Mouse (Mus musculus): ENCODE measurements at regions not wholly inside any gene's neighbourhood (a gene's known extent, or its start where the extent isn't known, plus 50 kb on each side); places are given as distances from the start of the nearest gene placed in this dataset.

- H3K27me3 ChIP-seq (ENCODE audit: control insufficient read depth, insufficient read depth, low read length): no peaks in the 10 kb centered on the region
- H3K27ac ChIP-seq (ENCODE audit: low read depth, low read length): no peak overlapping the region
- WGBS: 86% methylated on average over 9 of the region's 9 CpGs
- H3K4me3 ChIP-seq (ENCODE audit: low read depth, low read length): no peak overlapping the region
- no peak overlapping the region for H3K9ac ChIP-seq (replicated peaks; ENCODE audit: low read depth, low read length)
- H3K4me1 ChIP-seq (ENCODE audit: control insufficient read depth, insufficient read depth, low read length): no peaks in the 10 kb centered on the region; the same call in 1 of the 2 replicates
- no peaks in the 10 kb centered on the region for H3K36me3 ChIP-seq (ENCODE audit: control insufficient read depth, insufficient read depth, low read length)
- H3K9me3 ChIP-seq (ENCODE audit: control insufficient read depth, low read length): no peaks in the 10 kb centered on the region
- H3K4me2 ChIP-seq (ENCODE audit: low read depth, low read length): no peak overlapping the region
- ATAC-seq (ENCODE audit: low read depth): no peak
These were observed 150.0 kb upstream of the Cdkn3 start for GRCm38 (mm10) chr14:46610226-46610855.

- Histone ChIP-seq H3K27me3 (ENCODE audit: control insufficient read depth, insufficient read depth, low read length) (no peaks in the 10 kb centered on the region), H3K4me1 (ENCODE audit: control insufficient read depth, insufficient read depth, low read length) (no peaks in the 10 kb centered on the region; the same call in 1 of the 2 replicates), H3K9ac (replicated peaks; ENCODE audit: low read depth, low read length) (no peak overlapping the region), H3K9me3 (ENCODE audit: control insufficient read depth, low read length) (no peaks in the 10 kb centered on the region), H3K4me2 (ENCODE audit: low read depth, low read length) (no peak overlapping the region), H3K4me3 (ENCODE audit: low read depth, low read length) (no peak overlapping the region), H3K36me3 (ENCODE audit: control insufficient read depth, insufficient read depth, low read length) (no peaks in the 10 kb centered on the region), H3K27ac (ENCODE audit: low read depth, low read length) (no peak overlapping the region)
- WGBS: 84% methylated on average over 3 of the region's 3 CpGs
- no peak for ATAC-seq (ENCODE audit: low read depth)
These were observed 153.6 kb upstream of the Cdkn3 start for GRCm38 (mm10) chr14:46606694-46607093.

- Histone ChIP-seq H3K9me3 (ENCODE audit: control insufficient read depth, low read length) (no peaks in the 10 kb centered on the region), H3K36me3 (ENCODE audit: control insufficient read depth, insufficient read depth, low read length) (no peaks in the 10 kb centered on the region), H3K4me3 (ENCODE audit: low read depth, low read length) (no peak overlapping the region), H3K4me2 (ENCODE audit: low read depth, low read length) (no peak overlapping the region), H3K27ac (ENCODE audit: low read depth, low read length) (no peak overlapping the region), H3K4me1 (ENCODE audit: control insufficient read depth, insufficient read depth, low read length) (no peaks in the 10 kb centered on the region; the same call in 1 of the 2 replicates), H3K27me3 (ENCODE audit: control insufficient read depth, insufficient read depth, low read length) (no peaks in the 10 kb centered on the region), H3K9ac (replicated peaks; ENCODE audit: low read depth, low read length) (no peak overlapping the region)
- no peak for ATAC-seq (ENCODE audit: low read depth)
- WGBS: 56% methylated on average over 9 of the region's 9 CpGs
These were observed 154.3 kb upstream of the Cdkn3 start for GRCm38 (mm10) chr14:46606037-46606436.

GRCm38 (mm10) chr14:46604886-46605531 lies 155.3 kb upstream of the Cdkn3 start:
- H3K4me2 ChIP-seq (ENCODE audit: low read depth, low read length): peak overlapping the region; percentile 23; the same call in 1 of the 2 replicates
- 3% methylated on average over 16 of the region's 16 CpGs for WGBS
- H3K4me1 ChIP-seq (ENCODE audit: control insufficient read depth, insufficient read depth, low read length): no peaks in the 10 kb centered on the region; the same call in 1 of the 2 replicates
- no peaks in the 10 kb centered on the region for H3K36me3 ChIP-seq (ENCODE audit: control insufficient read depth, insufficient read depth, low read length)
- no peak overlapping the region for H3K27ac ChIP-seq (ENCODE audit: low read depth, low read length)
- no peak overlapping the region for H3K4me3 ChIP-seq (ENCODE audit: low read depth, low read length)
- no peaks in the 10 kb centered on the region for H3K9me3 ChIP-seq (ENCODE audit: control insufficient read depth, low read length)
- no peaks in the 10 kb centered on the region for H3K27me3 ChIP-seq (ENCODE audit: control insufficient read depth, insufficient read depth, low read length)
- H3K9ac ChIP-seq (replicated peaks; ENCODE audit: low read depth, low read length): no peak overlapping the region
- ATAC-seq (ENCODE audit: low read depth): peak; percentile 49; the same call in 1 of the 2 replicates

GRCm38 (mm10) chr14:46604156-46604885 lies 156.0 kb upstream of the Cdkn3 start:
- H3K4me2 ChIP-seq (ENCODE audit: low read depth, low read length): no peak overlapping the region
- no peaks in the 10 kb centered on the region for H3K27me3 ChIP-seq (ENCODE audit: control insufficient read depth, insufficient read depth, low read length)
- H3K9me3 ChIP-seq (ENCODE audit: control insufficient read depth, low read length): no peaks in the 10 kb centered on the region
- H3K4me3 ChIP-seq (ENCODE audit: low read depth, low read length): no peak overlapping the region
- no peaks in the 10 kb centered on the region for H3K36me3 ChIP-seq (ENCODE audit: control insufficient read depth, insufficient read depth, low read length)
- H3K4me1 ChIP-seq (ENCODE audit: control insufficient read depth, insufficient read depth, low read length): no peaks in the 10 kb centered on the region; the same call in 1 of the 2 replicates
- ATAC-seq (ENCODE audit: low read depth): no peak
- no peak overlapping the region for H3K9ac ChIP-seq (replicated peaks; ENCODE audit: low read depth, low read length)
- WGBS: 74% methylated on average over 14 of the region's 14 CpGs
- no peak overlapping the region for H3K27ac ChIP-seq (ENCODE audit: low read depth, low read length)

GRCm38 (mm10) chr14:46596696-46597359 lies 163.5 kb upstream of the Cdkn3 start:
- Histone ChIP-seq H3K4me1 (ENCODE audit: control insufficient read depth, insufficient read depth, low read length) (no peaks in the 10 kb centered on the region), H3K4me2 (ENCODE audit: low read depth, low read length) (no peak overlapping the region), H3K9me3 (ENCODE audit: control insufficient read depth, low read length) (no peaks in the 10 kb centered on the region), H3K27ac (ENCODE audit: low read depth, low read length) (no peak overlapping the region), H3K27me3 (ENCODE audit: control insufficient read depth, insufficient read depth, low read length) (no peaks in the 10 kb centered on the region), H3K4me3 (ENCODE audit: low read depth, low read length) (no peak overlapping the region), H3K36me3 (ENCODE audit: control insufficient read depth, insufficient read depth, low read length) (no peaks in the 10 kb centered on the region), H3K9ac (replicated peaks; ENCODE audit: low read depth, low read length) (no peak overlapping the region)
- 89% methylated on average over 7 of the region's 7 CpGs for WGBS
- no peak for ATAC-seq (ENCODE audit: low read depth)

- H3K9me3 ChIP-seq (ENCODE audit: control insufficient read depth, low read length): no peaks in the 10 kb centered on the region
- H3K4me2 ChIP-seq (ENCODE audit: low read depth, low read length): no peak overlapping the region
- no peaks in the 10 kb centered on the region for H3K4me1 ChIP-seq (ENCODE audit: control insufficient read depth, insufficient read depth, low read length)
- no peak overlapping the region for H3K4me3 ChIP-seq (ENCODE audit: low read depth, low read length)
- no peaks in the 10 kb centered on the region for H3K36me3 ChIP-seq (ENCODE audit: control insufficient read depth, insufficient read depth, low read length)
- no peaks in the 10 kb centered on the region for H3K27me3 ChIP-seq (ENCODE audit: control insufficient read depth, insufficient read depth, low read length)
- no peak overlapping the region for H3K9ac ChIP-seq (replicated peaks; ENCODE audit: low read depth, low read length)
- ATAC-seq (ENCODE audit: low read depth): no peak
- WGBS: 86% methylated on average over 3 of the region's 3 CpGs
- H3K27ac ChIP-seq (ENCODE audit: low read depth, low read length): no peak overlapping the region
These were observed 166.2 kb upstream of the Cdkn3 start for GRCm38 (mm10) chr14:46594151-46594550.

- H3K27me3 ChIP-seq (ENCODE audit: control insufficient read depth, insufficient read depth, low read length): no peaks in the 10 kb centered on the region
- H3K36me3 ChIP-seq (ENCODE audit: control insufficient read depth, insufficient read depth, low read length): no peaks in the 10 kb centered on the region
- H3K4me3 ChIP-seq (ENCODE audit: low read depth, low read length): no peak overlapping the region
- H3K4me1 ChIP-seq (ENCODE audit: control insufficient read depth, insufficient read depth, low read length): no peaks in the 10 kb centered on the region
- H3K27ac ChIP-seq (ENCODE audit: low read depth, low read length): no peak overlapping the region
- no peaks in the 10 kb centered on the region for H3K9me3 ChIP-seq (ENCODE audit: control insufficient read depth, low read length)
- peak; percentile 86 for ATAC-seq (ENCODE audit: low read depth)
- WGBS: 45% methylated on average over 12 of the region's 12 CpGs
- H3K9ac ChIP-seq (replicated peaks; ENCODE audit: low read depth, low read length): no peak overlapping the region
- H3K4me2 ChIP-seq (ENCODE audit: low read depth, low read length): no peak overlapping the region
These were observed 168.5 kb upstream of the Cdkn3 start for GRCm38 (mm10) chr14:46591753-46592359.

Data from neural tube, embryonic 14.5 days (tissue).